Mouse (Mus musculus) stomach, postnatal 0 days (tissue): ENCODE measurements around the gene Cops7a.
A peak's percentile ranks its signal among the peaks of the same experiment; 100 is the strongest.

Source experiments
- CTCF ChIP-seq: IDR thresholded peaks from 2 replicates; pipeline ENCODE4 v1.5.1; 2016; ENCODE audit warnings: antibody characterized with exemption, low read depth, mild to moderate bottlenecking, moderate library complexity
- EP300 ChIP-seq: optimal IDR thresholded peaks from 2 replicates; pipeline ENCODE3; 2016; ENCODE audit warnings: antibody characterized with exemption

GRCm38 (mm10) chr6:124925173-124925793 is 40.1 kb downstream of the Cops7a start:
- peak; percentile 54 for TF ChIP-seq CTCF
- TF ChIP-seq EP300, result no peak
